In the genomic region with DNA sequence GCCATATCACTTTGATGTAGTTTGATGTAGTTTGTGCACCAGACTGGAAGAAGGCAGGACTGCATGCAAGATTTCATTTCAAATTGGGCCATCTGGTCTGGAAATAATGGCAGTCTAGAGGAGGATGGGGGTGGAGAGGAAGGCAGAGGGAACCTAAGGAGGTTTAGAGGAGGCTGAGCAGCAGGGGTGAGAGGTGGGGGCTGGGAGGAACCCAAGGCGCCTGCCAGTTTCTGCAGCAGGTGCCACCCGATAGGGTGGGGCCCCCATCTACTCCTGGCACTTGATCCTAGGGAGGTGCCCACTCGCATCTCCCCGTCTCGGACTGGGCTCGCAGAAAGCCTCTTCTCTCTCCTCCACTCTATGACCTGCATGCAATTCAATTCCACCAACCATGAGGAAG, we compare ENCODE assay signal across 11 mouse cellular contexts. TPM values are rescaled to one million over a fixed set of nuclear protein-coding genes. Genes with fewer than 3 reads are reported as not detected.
DNase-seq lines count a peak whose midpoint lies in the region; ATAC-seq and TF ChIP-seq lines count a peak whose summit lies in the region.
"Had no signal": no experiment of that assay in that cellular context is flagged by ENCODE, and none has a peak within 500 bp of the region (broad histone marks: within the 10 kb centered on the region; RNA-seq: fewer than 3 reads in every experiment).

No protein-coding gene starts in this region.

- H3K4me1 ChIP-seq in kidney, embryonic 16.5 days (ENCODE audit: insufficient read depth, low read length): peaks cover 62% of the 10 kb centered on the region
- H3K4me1 ChIP-seq in kidney, adult 2 months (ENCODE audit: control insufficient read depth, insufficient read depth, low read length): peaks cover 18% of the 10 kb centered on the region
- peaks cover 17% of the 10 kb centered on the region for H3K4me1 ChIP-seq in spleen, adult 2 months (ENCODE audit: control insufficient read depth, insufficient read depth, insufficient read length)

- WGBS in kidney, embryonic 16.5 days: 65% methylated on average over 6 of the region's 6 CpGs
- WGBS in kidney, adult 2 months: 83% methylated on average over 6 of the region's 6 CpGs
- 49% methylated on average over 6 of the region's 6 CpGs for WGBS in spleen, adult 2 months

- H3K4me2 ChIP-seq in kidney, embryonic 16.5 days (replicated peaks; ENCODE audit: low read depth, low read length): no peak overlapping the region; the same call in 1 of the 2 replicates
- H3K4me2 ChIP-seq: embryonic facial prominence, embryonic 13.5 days had no signal

- intact Hi-C loops in left cerebral cortex, postnatal 4 days (cut with DNase I): loop anchor here (10.0 kb wide), 1 partner anchor 127 kb away; no protein-coding TSS in a partner anchor

- H3K9ac ChIP-seq in kidney, embryonic 16.5 days (replicated peaks; ENCODE audit: low read length): no peak overlapping the region
- H3K9ac ChIP-seq: embryonic facial prominence, embryonic 13.5 days had no signal

- no peaks in the 10 kb centered on the region for H3K27me3 ChIP-seq in kidney, embryonic 16.5 days (ENCODE audit: insufficient read depth, low read length)
- no peaks in the 10 kb centered on the region for H3K27me3 ChIP-seq in kidney, adult 2 months (replicated peaks; ENCODE audit: control insufficient read depth, insufficient read depth, low read length)
- H3K27me3 ChIP-seq in spleen, adult 2 months (ENCODE audit: control insufficient read depth, insufficient read depth, low read length): no peaks in the 10 kb centered on the region
- H3K27me3 ChIP-seq: embryonic facial prominence, embryonic 13.5 days had no signal

- peak overlapping the region; percentile 70 for H3K27ac ChIP-seq in kidney, embryonic 16.5 days (ENCODE audit: low read length)
- no peak overlapping the region for H3K27ac ChIP-seq in kidney, adult 2 months (ENCODE audit: insufficient read depth, low read depth, low read length)
- peak overlapping the region; percentile 48; the same call in 1 of the 2 replicates for H3K27ac ChIP-seq in spleen, adult 2 months (ENCODE audit: insufficient read depth, low read length)
- H3K27ac ChIP-seq: embryonic facial prominence, embryonic 13.5 days had no signal

- H3K4me3 ChIP-seq in kidney, embryonic 16.5 days (ENCODE audit: low read length): no peak overlapping the region
- no peak overlapping the region for H3K4me3 ChIP-seq in kidney, adult 2 months (ENCODE audit: insufficient read depth, low read depth, low read length)
- no peak overlapping the region for H3K4me3 ChIP-seq in spleen, adult 2 months (ENCODE audit: extremely low read depth, insufficient read depth, insufficient read length)
- H3K4me3 ChIP-seq: embryonic facial prominence, embryonic 13.5 days; myocyte had no signal

- DNase-seq in kidney, adult 2 months: no peak
- peak; percentile 80 for DNase-seq in brain, embryonic 14.5 days (ENCODE audit: low read depth)
- DNase-seq in left cerebral cortex, postnatal 4 days: peak; percentile 69
- DNase-seq in spleen, adult 2 months (ENCODE audit: low read depth in 1 of 2, low spot score in 2 of 2): no peak
- no peak for DNase-seq in urinary bladder, postnatal 36 days (ENCODE audit: low spot score in 2 of 2)
- no peak for DNase-seq in ovary, postnatal 36 days (ENCODE audit: low spot score)
- DNase-seq in neural tube, embryonic 10.5 days (ENCODE audit: extremely low spot score, low spot score): no peak
- DNase-seq: kidney, postnatal 10 days had no signal

- ATAC-seq in kidney, embryonic 16.5 days (ENCODE audit: low FRiP score, low TSS enrichment): peak; percentile 43

- no peaks in the 10 kb centered on the region for H3K9me3 ChIP-seq in kidney, embryonic 16.5 days (ENCODE audit: low read length)
- H3K9me3 ChIP-seq: embryonic facial prominence, embryonic 13.5 days had no signal

- no peak for TF ChIP-seq POLR2A in kidney, adult 2 months (IDR thresholded peaks at IDR 0.05; ENCODE audit: low read depth, low read length)
- no peak for TF ChIP-seq POLR2A in brain, embryonic 14.5 days (IDR thresholded peaks at IDR 0.05; ENCODE audit: borderline replicate concordance, extremely low read depth, insufficient read depth, insufficient read length, poor library complexity, severe bottlenecking)
- no peak for TF ChIP-seq POLR2A in spleen, adult 2 months (IDR thresholded peaks at IDR 0.05; ENCODE audit: low read depth, low read length)

- no peak for TF ChIP-seq CTCF in kidney, adult 2 months (conservative IDR thresholded peaks at IDR 0.05; ENCODE audit: insufficient read depth, insufficient read length, low read depth, low read length)
- TF ChIP-seq CTCF in brain, embryonic 14.5 days (IDR thresholded peaks at IDR 0.05; ENCODE audit: borderline replicate concordance, extremely low read depth, insufficient read depth, insufficient read length): no peak
- TF ChIP-seq CTCF in spleen, adult 2 months (IDR thresholded peaks at IDR 0.05; ENCODE audit: extremely low read depth, insufficient read depth, insufficient read length, insufficient replicate concordance): no peak

- H3K36me3 ChIP-seq in kidney, embryonic 16.5 days (ENCODE audit: insufficient read depth, low read length): no peaks in the 10 kb centered on the region
- no peaks in the 10 kb centered on the region for H3K36me3 ChIP-seq in kidney, adult 2 months (ENCODE audit: control insufficient read depth, insufficient read depth, low read length)
- H3K36me3 ChIP-seq in spleen, adult 2 months (ENCODE audit: control insufficient read depth, insufficient read depth, low read length): no peaks in the 10 kb centered on the region
- H3K36me3 ChIP-seq: embryonic facial prominence, embryonic 13.5 days had no signal

RNA-seq across cellular contexts. Expression of gene Slc16a1, which starts 33.1 kb away (rescaled TPM):
- polyA plus RNA-seq in kidney, embryonic 16.5 days (2015; fragmentation: Nextera tagmentation; extraction: Ambion mirVana): 44.0 and 48.7 TPM in 2 replicates
- polyA plus RNA-seq in kidney, adult 2 months (2012; rRNA removed): 18.3 and 23.1 TPM in 2 replicates
- polyA plus RNA-seq in brain, embryonic 14.5 days (2012; rRNA removed): 6.7 and 7.3 TPM in 2 replicates
- total RNA-seq in left cerebral cortex, postnatal 4 days (2021): 10 to 100 TPM; 45.4 to 48.5 TPM
- 27.1 and 30.2 TPM in 2 replicates for polyA plus RNA-seq in spleen, adult 2 months (2012; rRNA removed)

Comparison
In these comparisons a context has a peak if more than half of its experiments do, and no peak if none do; other contexts are left out.
1. DNase-seq: peak in brain, embryonic 14.5 days (single experiment) and left cerebral cortex, postnatal 4 days (single experiment); none in kidney, adult 2 months (single experiment), spleen, adult 2 months (0 of 2), urinary bladder, postnatal 36 days (0 of 2), ovary, postnatal 36 days (single experiment) and neural tube, embryonic 10.5 days (single experiment).